Mouse (Mus musculus): ENCODE data around the gene Uhrf1bp1l. TPM values are rescaled to one million over a fixed set of nuclear protein-coding genes. Genes with fewer than 3 reads are reported as not detected.
A peak's percentile ranks its signal among the peaks of the same experiment; 100 is the strongest.

The Uhrf1bp1l gene
- polyA plus RNA-seq, 1 experiment, result 25.9 TPM

GRCm38 (mm10) chr10:89732001-89732794 is 12.6 kb upstream of the Uhrf1bp1l start, which contains the start of gene Actr6:
TSS of gene Actr6 (minus strand) at chr10:89732295.
- peak within 1 kb of the TSS; percentile 99 for H3K4me3 ChIP-seq (ENCODE audit: insufficient read depth, low read depth, low read length)
- DNase-seq, result peak; percentile 97
- H3K4me1 ChIP-seq (ENCODE audit: control insufficient read depth, insufficient read depth, low read length), result peaks cover 5% of the 10 kb centered on the region; the same call in 1 of the 2 replicates
- no peaks in the 10 kb centered on the region; the same call in 1 of the 2 replicates for H3K36me3 ChIP-seq (ENCODE audit: control insufficient read depth, insufficient read depth, low read length)
- no peaks in the 10 kb centered on the region for H3K27me3 ChIP-seq (replicated peaks; ENCODE audit: control insufficient read depth, insufficient read depth, low read length)
- H3K27ac ChIP-seq (ENCODE audit: insufficient read depth, low read depth, low read length), result no peak within 1 kb of the TSS
- WGBS, result under 1% methylated on average over 49 of the region's 49 CpGs
- TF ChIP-seq POLR2A (IDR thresholded peaks at IDR 0.05; ENCODE audit: low read depth, low read length) (peak; percentile 70), CTCF (conservative IDR thresholded peaks at IDR 0.05; ENCODE audit: insufficient read depth, insufficient read length, low read depth, low read length) (no peak)

- Histone ChIP-seq H3K4me1 (ENCODE audit: control insufficient read depth, insufficient read depth, low read length) (no peaks in the 10 kb centered on the region; the same call in 1 of the 2 replicates), H3K27me3 (replicated peaks; ENCODE audit: control insufficient read depth, insufficient read depth, low read length) (no peaks in the 10 kb centered on the region), H3K4me3 (ENCODE audit: insufficient read depth, low read depth, low read length) (no peak overlapping the region), H3K36me3 (ENCODE audit: control insufficient read depth, insufficient read depth, low read length) (no peaks in the 10 kb centered on the region), H3K27ac (ENCODE audit: insufficient read depth, low read depth, low read length) (no peak overlapping the region)
- 38% methylated on average over 5 of the region's 5 CpGs for WGBS
- DNase-seq, result no peak
- TF ChIP-seq CTCF (conservative IDR thresholded peaks at IDR 0.05; ENCODE audit: insufficient read depth, insufficient read length, low read depth, low read length) (no peak), POLR2A (IDR thresholded peaks at IDR 0.05; ENCODE audit: low read depth, low read length) (no peak)
Measured at GRCm38 (mm10) chr10:89737092-89737491, 7.7 kb upstream of the Uhrf1bp1l start.

- DNase-seq, result no peak
- no peaks in the 10 kb centered on the region for H3K4me1 ChIP-seq (ENCODE audit: control insufficient read depth, insufficient read depth, low read length)
- H3K27ac ChIP-seq (ENCODE audit: insufficient read depth, low read depth, low read length), result no peak overlapping the region
- WGBS, result 84% methylated on average over 3 of the region's 3 CpGs
- TF ChIP-seq POLR2A (IDR thresholded peaks at IDR 0.05; ENCODE audit: low read depth, low read length) (no peak), CTCF (conservative IDR thresholded peaks at IDR 0.05; ENCODE audit: insufficient read depth, insufficient read length, low read depth, low read length) (no peak)
- no peaks in the 10 kb centered on the region for H3K27me3 ChIP-seq (replicated peaks; ENCODE audit: control insufficient read depth, insufficient read depth, low read length)
- H3K36me3 ChIP-seq (ENCODE audit: control insufficient read depth, insufficient read depth, low read length), result no peaks in the 10 kb centered on the region
- H3K4me3 ChIP-seq (ENCODE audit: insufficient read depth, low read depth, low read length), result no peak overlapping the region
Measured at GRCm38 (mm10) chr10:89737887-89738286, 6.9 kb upstream of the Uhrf1bp1l start.

DNA sequence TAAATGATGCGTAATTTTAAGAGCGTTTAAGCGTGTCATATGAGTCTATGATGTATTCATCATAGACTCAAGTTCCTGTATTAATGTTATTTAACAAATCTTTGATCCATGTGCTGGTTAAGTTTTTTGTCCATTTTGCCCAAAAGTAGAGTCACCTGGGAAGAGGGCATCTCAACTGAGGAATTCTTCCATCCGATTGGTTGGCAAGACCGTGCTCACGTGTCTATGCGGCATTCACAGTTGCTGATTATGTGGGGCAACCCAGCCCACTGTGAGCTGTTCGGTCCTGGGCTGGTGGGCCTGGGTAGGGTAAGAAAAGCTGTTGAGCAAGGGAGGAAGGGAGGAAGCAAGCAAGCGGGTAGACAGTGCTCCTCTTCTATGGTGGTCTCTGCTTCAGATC is 6.4 kb upstream of the Uhrf1bp1l start:
- H3K27ac ChIP-seq (ENCODE audit: insufficient read depth, low read depth, low read length), result no peak overlapping the region
- DNase-seq, result no peak
- no peaks in the 10 kb centered on the region for H3K27me3 ChIP-seq (replicated peaks; ENCODE audit: control insufficient read depth, insufficient read depth, low read length)
- H3K4me1 ChIP-seq (ENCODE audit: control insufficient read depth, insufficient read depth, low read length), result no peaks in the 10 kb centered on the region
- TF ChIP-seq POLR2A (IDR thresholded peaks at IDR 0.05; ENCODE audit: low read depth, low read length), result no peak
- no peak for TF ChIP-seq CTCF (conservative IDR thresholded peaks at IDR 0.05; ENCODE audit: insufficient read depth, insufficient read length, low read depth, low read length)
- WGBS, result 92% methylated on average over 9 of the region's 9 CpGs
- H3K4me3 ChIP-seq (ENCODE audit: insufficient read depth, low read depth, low read length), result no peak overlapping the region
- H3K36me3 ChIP-seq (ENCODE audit: control insufficient read depth, insufficient read depth, low read length), result no peaks in the 10 kb centered on the region

- Histone ChIP-seq H3K27ac (ENCODE audit: insufficient read depth, low read depth, low read length) (no peak overlapping the region), H3K4me3 (ENCODE audit: insufficient read depth, low read depth, low read length) (no peak overlapping the region), H3K27me3 (replicated peaks; ENCODE audit: control insufficient read depth, insufficient read depth, low read length) (no peaks in the 10 kb centered on the region), H3K4me1 (ENCODE audit: control insufficient read depth, insufficient read depth, low read length) (no peaks in the 10 kb centered on the region; the same call in 1 of the 2 replicates), H3K36me3 (ENCODE audit: control insufficient read depth, insufficient read depth, low read length) (no peaks in the 10 kb centered on the region)
- no peak for TF ChIP-seq CTCF (conservative IDR thresholded peaks at IDR 0.05; ENCODE audit: insufficient read depth, insufficient read length, low read depth, low read length)
- no peak for TF ChIP-seq POLR2A (IDR thresholded peaks at IDR 0.05; ENCODE audit: low read depth, low read length)
- no peak for DNase-seq
- WGBS, result 53% methylated on average over 7 of the region's 7 CpGs
Measured at GRCm38 (mm10) chr10:89739703-89740102, 5.1 kb upstream of the Uhrf1bp1l start.

- 78% methylated on average over 6 of the region's 6 CpGs for WGBS
- no peak overlapping the region for H3K27ac ChIP-seq (ENCODE audit: insufficient read depth, low read depth, low read length)
- no peaks in the 10 kb centered on the region for H3K27me3 ChIP-seq (replicated peaks; ENCODE audit: control insufficient read depth, insufficient read depth, low read length)
- no peak overlapping the region for H3K4me3 ChIP-seq (ENCODE audit: insufficient read depth, low read depth, low read length)
- DNase-seq, result no peak
- TF ChIP-seq POLR2A (IDR thresholded peaks at IDR 0.05; ENCODE audit: low read depth, low read length) (no peak), CTCF (conservative IDR thresholded peaks at IDR 0.05; ENCODE audit: insufficient read depth, insufficient read length, low read depth, low read length) (no peak)
- H3K4me1 ChIP-seq (ENCODE audit: control insufficient read depth, insufficient read depth, low read length), result no peaks in the 10 kb centered on the region; the same call in 1 of the 2 replicates
- no peaks in the 10 kb centered on the region for H3K36me3 ChIP-seq (ENCODE audit: control insufficient read depth, insufficient read depth, low read length)
Measured at GRCm38 (mm10) chr10:89740995-89741394, 3.8 kb upstream of the Uhrf1bp1l start.

DNA sequence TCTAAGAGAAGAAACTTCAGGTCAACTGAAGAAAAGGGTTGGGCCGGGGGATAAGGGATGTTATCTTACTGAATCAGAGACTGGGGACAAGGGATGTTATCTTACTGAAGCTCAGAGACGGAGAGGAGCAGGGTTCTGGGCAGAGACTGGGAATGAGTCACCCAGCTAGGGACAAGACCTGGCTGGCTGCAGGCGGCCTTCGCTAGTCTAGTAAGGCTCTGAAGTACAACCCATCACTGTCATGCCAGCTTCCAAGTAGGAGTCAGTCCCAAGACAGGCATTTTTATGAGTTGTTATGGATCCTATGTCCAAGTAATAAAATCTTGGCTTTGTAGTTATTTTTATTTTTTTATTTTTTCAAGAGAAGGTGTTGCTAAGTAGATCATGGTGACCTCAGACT is 1.5 kb upstream of the Uhrf1bp1l start:
- Histone ChIP-seq H3K27ac (ENCODE audit: insufficient read depth, low read depth, low read length) (no peak overlapping the region), H3K27me3 (replicated peaks; ENCODE audit: control insufficient read depth, insufficient read depth, low read length) (no peaks in the 10 kb centered on the region), H3K4me1 (ENCODE audit: control insufficient read depth, insufficient read depth, low read length) (peaks cover 6% of the 10 kb centered on the region; the same call in 1 of the 2 replicates), H3K4me3 (ENCODE audit: insufficient read depth, low read depth, low read length) (no peak overlapping the region), H3K36me3 (ENCODE audit: control insufficient read depth, insufficient read depth, low read length) (no peaks in the 10 kb centered on the region)
- WGBS, result 89% methylated on average over 4 of the region's 4 CpGs
- TF ChIP-seq POLR2A (IDR thresholded peaks at IDR 0.05; ENCODE audit: low read depth, low read length), result no peak
- TF ChIP-seq CTCF (conservative IDR thresholded peaks at IDR 0.05; ENCODE audit: insufficient read depth, insufficient read length, low read depth, low read length), result no peak
- DNase-seq, result no peak

Measured in kidney, adult 2 months (tissue).